Mouse (Mus musculus): ENCODE measurements around the gene Thtpa.

DNA sequence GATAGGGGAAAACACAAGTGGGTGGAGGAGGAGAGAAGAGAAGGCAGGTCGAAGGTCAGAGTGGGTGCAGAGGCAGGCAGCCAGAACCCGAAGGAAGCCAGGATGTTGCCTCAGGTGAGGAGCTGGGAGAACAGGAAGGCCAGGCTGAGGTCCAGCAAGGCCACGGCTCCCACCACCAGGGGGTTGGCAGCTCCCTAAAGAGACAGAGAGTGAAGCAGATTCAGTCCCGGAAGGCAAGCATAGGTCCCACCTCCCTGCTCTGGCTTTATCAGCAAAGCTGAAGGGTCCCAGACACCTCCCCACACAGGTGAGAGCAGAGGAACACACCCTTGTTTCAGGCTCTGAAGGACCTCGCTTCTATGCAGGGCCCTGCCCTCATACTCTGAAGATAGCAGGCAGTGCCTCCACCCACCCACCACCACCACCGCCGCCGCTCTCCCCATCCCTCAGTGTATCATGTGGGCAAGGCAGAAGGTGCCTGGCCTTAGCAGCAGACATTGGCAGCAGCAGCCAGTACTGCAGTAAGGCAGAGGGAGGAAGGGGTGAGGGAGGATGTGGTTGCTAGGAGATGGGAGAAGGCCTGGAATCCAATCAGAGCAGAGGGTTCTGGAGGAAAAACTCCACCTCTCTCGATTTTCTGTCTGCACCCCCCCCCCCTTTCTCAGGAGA, 13.8 kb downstream of the Thtpa start:
- TF ChIP-seq CTCF (IDR thresholded peaks at IDR 0.05; ENCODE audit: low read depth) (no peak), EP300 (IDR thresholded peaks at IDR 0.05; ENCODE audit: low read depth) (no peak)

Data from liver, embryonic 14.5 days (tissue).